Mouse (Mus musculus) midbrain, embryonic 10.5 days (tissue): ENCODE measurements around the gene Foxp1. TPM values are rescaled to one million over a fixed set of nuclear protein-coding genes. Genes with fewer than 3 reads are reported as not detected.

Experiments
- DNase-seq: peaks from one replicate; pipeline ENCODE4 v3.0.0-alpha.2; 2017; ENCODE audit warnings: low spot score
- H3K27ac ChIP-seq: fragments of 300-500 bp; sonication (generic); replicated peaks from 2 replicates; pipeline ENCODE4 v1.5.1; 2016; ENCODE audit warnings: mild to moderate bottlenecking
- H3K27me3 ChIP-seq: fragments of 300-500 bp; sonication (generic); 2 replicates; pipeline ENCODE4 v1.6.1; 2016; ENCODE audit warnings: low read depth, mild to moderate bottlenecking; ENCODE audit not compliant: poor library complexity, severe bottlenecking
- H3K36me3 ChIP-seq: fragments of 300-500 bp; sonication (generic); 2 replicates; pipeline ENCODE4 v1.6.1; 2016; ENCODE audit warnings: mild to moderate bottlenecking, moderate library complexity
- H3K4me1 ChIP-seq: fragments of 300-500 bp; sonication (generic); 2 replicates; pipeline ENCODE4 v1.6.1; 2016
- H3K4me3 ChIP-seq: fragments of 300-500 bp; sonication (generic); 2 replicates; pipeline ENCODE4 v1.5.1; 2016; ENCODE audit warnings: mild to moderate bottlenecking, moderate library complexity
- H3K9me3 ChIP-seq: fragments of 300-500 bp; sonication (generic); replicated peaks from 2 replicates; pipeline ENCODE4 v1.6.1; 2016; ENCODE audit warnings: mild to moderate bottlenecking
- WGBS: fragments of 180-500 bp; shearing (Covaris S2); methylation state at CpG from one replicate; pipeline ENCODE4 v1.1.7; 2016; 5-methylcytosine and 5-hydroxymethylcytosine counted together
- polyA plus RNA-seq: library from polyadenylated mRNA; unstranded; fragments of >200 nt; fragmentation: Nextera tagmentation; extraction: Ambion mirVana; gene quantifications from 2 replicates; pipeline ENCODE4 v1.2.1, GENCODE M21; 2016

Gene Foxp1
- polyA plus RNA-seq, 1 experiment from 2014 or later = 63.7 TPM

- Histone ChIP-seq H3K27ac (no peak overlapping the region), H3K9me3 (no peaks in the 10 kb centered on the region), H3K4me3 (no peak overlapping the region), H3K4me1 (peaks cover 23% of the 10 kb centered on the region), H3K27me3 (no peaks in the 10 kb centered on the region), H3K36me3 (0 out of 2 replicates have a peak, but pooled peaks cover 8% of the 10 kb centered on the region)
- no peak for DNase-seq
- WGBS = 82% methylated on average over 7 of the region's 7 CpGs
Observed at GRCm38 (mm10) chr6:99271741-99272140, 250.8 kb downstream of the Foxp1 start.

DNA sequence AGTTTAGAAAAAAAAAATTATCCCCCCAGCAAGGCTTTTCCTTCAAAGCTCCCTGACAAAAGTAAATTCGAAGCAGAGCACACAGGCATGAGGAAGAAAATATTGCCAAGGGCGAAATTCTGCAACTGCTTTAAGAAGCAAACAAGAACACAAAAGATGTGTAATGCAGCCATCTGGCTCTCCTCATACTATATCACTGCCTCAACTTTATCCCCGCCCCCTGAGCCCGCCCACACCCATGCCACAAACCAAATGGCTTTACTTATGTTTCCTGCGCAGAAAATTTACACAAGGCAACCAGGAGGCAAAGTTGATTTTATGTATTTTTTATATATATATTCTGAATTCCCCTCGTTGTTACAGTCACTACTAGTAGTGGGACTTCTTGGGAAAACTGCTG is 252.6 kb downstream of the Foxp1 start:
- no peak overlapping the region for H3K4me3 ChIP-seq
- H3K36me3 ChIP-seq = 0 out of 2 replicates have a peak, but pooled peaks cover 8% of the 10 kb centered on the region
- no peak overlapping the region for H3K27ac ChIP-seq
- H3K4me1 ChIP-seq = peaks cover 41% of the 10 kb centered on the region
- H3K9me3 ChIP-seq = no peaks in the 10 kb centered on the region
- H3K27me3 ChIP-seq = 0 out of 2 replicates have a peak, but pooled peaks cover 4% of the 10 kb centered on the region
- 88% methylated on average over 6 of the region's 6 CpGs for WGBS
- DNase-seq = no peak

DNA sequence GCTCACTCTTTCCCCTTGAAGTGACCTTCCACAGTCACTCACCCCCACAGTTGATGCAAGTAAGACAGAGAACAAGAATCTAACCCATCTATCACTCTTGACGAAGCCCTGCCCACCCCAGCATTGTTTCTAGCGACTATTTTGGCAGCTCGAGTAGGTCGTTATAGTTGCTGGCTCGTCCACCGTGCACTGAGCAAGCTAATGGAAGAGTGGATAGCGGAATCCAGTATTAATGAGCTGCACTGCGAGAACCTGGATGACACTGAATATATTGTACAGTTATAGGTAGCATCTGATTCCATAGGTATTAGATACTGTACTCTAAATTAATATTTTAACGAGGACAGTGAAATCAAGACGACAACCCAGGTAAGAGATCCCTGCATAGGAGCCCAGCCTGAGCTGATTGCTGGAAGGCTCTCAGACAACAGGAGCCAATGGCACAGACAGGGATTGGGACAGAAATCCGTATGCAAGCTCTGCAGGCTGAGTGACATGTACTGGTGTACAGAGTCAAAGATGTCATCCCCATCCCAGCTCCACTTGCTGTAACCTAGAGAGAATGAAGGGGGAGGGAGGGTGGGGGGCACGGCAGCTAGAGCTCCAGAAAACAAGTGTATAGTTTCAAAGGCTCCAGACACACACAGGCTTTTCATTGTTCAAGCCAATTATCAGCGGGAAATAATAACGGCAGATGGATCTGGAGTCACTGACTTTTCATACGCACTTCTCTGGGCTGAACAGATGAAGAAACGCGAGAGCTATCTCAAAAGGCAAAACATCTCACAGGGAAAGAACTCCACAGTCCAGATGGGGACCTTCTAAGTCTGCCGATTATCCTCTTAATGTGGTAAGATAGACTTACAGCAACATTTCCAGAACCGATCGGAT is 254.1 kb downstream of the Foxp1 start:
- H3K27ac ChIP-seq = no peak overlapping the region
- no peak for DNase-seq

GRCm38 (mm10) chr6:99265945-99266656 is 256.4 kb downstream of the Foxp1 start:
- H3K4me1 ChIP-seq = peaks cover 73% of the 10 kb centered on the region
- no peaks in the 10 kb centered on the region for H3K36me3 ChIP-seq

More for the DNA sequence above, 254.1 kb downstream of the Foxp1 start:
- WGBS = 82% methylated on average over 20 of the region's 20 CpGs
- H3K4me1 ChIP-seq = peaks cover 56% of the 10 kb centered on the region
- no peak overlapping the region for H3K4me3 ChIP-seq
- 0 out of 2 replicates have a peak, but pooled peaks cover under 1% of the 10 kb centered on the region for H3K36me3 ChIP-seq
- 0 out of 2 replicates have a peak, but pooled peaks cover 4% of the 10 kb centered on the region for H3K27me3 ChIP-seq
- H3K9me3 ChIP-seq = no peaks in the 10 kb centered on the region

DNA sequence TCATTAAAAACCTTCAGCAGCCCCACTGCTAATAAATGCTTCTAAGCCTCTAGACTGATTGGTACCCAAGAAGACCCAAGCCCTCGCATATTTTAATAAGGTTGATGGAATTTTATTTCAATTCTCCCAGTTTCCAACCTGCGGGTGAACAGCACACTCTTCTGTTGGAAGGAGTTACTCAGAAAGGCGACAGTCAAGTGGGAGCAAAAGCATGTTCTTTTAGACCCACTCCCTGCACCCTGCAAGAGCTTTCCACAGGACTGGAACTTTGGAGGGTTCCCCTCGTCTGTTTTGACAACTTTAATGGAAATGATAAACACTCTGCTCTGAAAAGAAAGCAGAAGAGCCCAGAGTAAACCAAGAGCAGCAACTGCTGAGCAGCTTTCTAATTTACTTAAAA is 257.3 kb downstream of the Foxp1 start:
- H3K36me3 ChIP-seq = no peaks in the 10 kb centered on the region
- H3K4me3 ChIP-seq = no peak overlapping the region
- WGBS = 30% methylated on average over 4 of the region's 4 CpGs
- peak overlapping the region; percentile 66; the same call in 1 of the 2 replicates for H3K27ac ChIP-seq
- H3K9me3 ChIP-seq = no peaks in the 10 kb centered on the region
- no peak for DNase-seq
- H3K4me1 ChIP-seq = peaks cover 81% of the 10 kb centered on the region
- H3K27me3 ChIP-seq = 0 out of 2 replicates have a peak, but pooled peaks cover 4% of the 10 kb centered on the region

More at GRCm38 (mm10) chr6:99265945-99266656, 256.4 kb downstream of the Foxp1 start:
- H3K9me3 ChIP-seq = no peaks in the 10 kb centered on the region
- H3K4me3 ChIP-seq = peak overlapping the region; percentile 29
- 10% methylated on average over 13 of the region's 13 CpGs for WGBS
- H3K27ac ChIP-seq = peak overlapping the region; percentile 66
- 0 out of 2 replicates have a peak, but pooled peaks cover 4% of the 10 kb centered on the region for H3K27me3 ChIP-seq
- DNase-seq = peak; percentile 44

GRCm38 (mm10) chr6:99264192-99265093 is 258.1 kb downstream of the Foxp1 start:
- Histone ChIP-seq H3K27me3 (0 out of 2 replicates have a peak, but pooled peaks cover 4% of the 10 kb centered on the region), H3K4me1 (peaks cover 79% of the 10 kb centered on the region), H3K4me3 (no peak overlapping the region), H3K36me3 (no peaks in the 10 kb centered on the region), H3K27ac (0 out of 2 replicates have a peak overlapping the region, but pooled peaks have one; percentile 13), H3K9me3 (no peaks in the 10 kb centered on the region)
- DNase-seq = no peak
- 27% methylated on average over 13 of the region's 13 CpGs for WGBS

DNA sequence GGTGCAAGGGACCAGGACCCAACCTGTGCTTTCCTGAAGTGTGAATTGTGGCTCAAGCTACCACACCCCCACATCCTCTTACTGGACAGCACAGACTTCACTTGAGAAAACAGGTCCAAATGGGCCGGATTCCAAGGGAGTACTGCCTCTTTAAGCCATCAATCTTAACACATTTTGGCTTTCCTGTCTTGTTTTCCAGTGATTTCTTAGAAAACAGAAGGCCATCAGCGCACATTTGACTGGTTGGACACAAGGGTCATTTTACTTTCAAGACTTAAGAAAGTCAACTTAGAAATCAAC is 258.7 kb downstream of the Foxp1 start:
- H3K27ac ChIP-seq = 0 out of 2 replicates have a peak overlapping the region, but pooled peaks have one; percentile 6
- H3K9me3 ChIP-seq = no peaks in the 10 kb centered on the region
- H3K27me3 ChIP-seq = 0 out of 2 replicates have a peak, but pooled peaks cover 4% of the 10 kb centered on the region
- no peak for DNase-seq
- no peak overlapping the region for H3K4me3 ChIP-seq
- no peaks in the 10 kb centered on the region for H3K36me3 ChIP-seq
- peaks cover 77% of the 10 kb centered on the region for H3K4me1 ChIP-seq
- 61% methylated on average over 2 of the region's 2 CpGs for WGBS

- Histone ChIP-seq H3K36me3 (no peaks in the 10 kb centered on the region), H3K4me1 (peaks cover 71% of the 10 kb centered on the region), H3K27ac (0 out of 2 replicates have a peak overlapping the region, but pooled peaks have one; percentile 6), H3K27me3 (0 out of 2 replicates have a peak, but pooled peaks cover 4% of the 10 kb centered on the region), H3K9me3 (no peaks in the 10 kb centered on the region), H3K4me3 (no peak overlapping the region)
- DNase-seq = no peak
- 12% methylated on average over 12 of the region's 12 CpGs for WGBS
Observed at GRCm38 (mm10) chr6:99263061-99263885, 259.2 kb downstream of the Foxp1 start.

DNA sequence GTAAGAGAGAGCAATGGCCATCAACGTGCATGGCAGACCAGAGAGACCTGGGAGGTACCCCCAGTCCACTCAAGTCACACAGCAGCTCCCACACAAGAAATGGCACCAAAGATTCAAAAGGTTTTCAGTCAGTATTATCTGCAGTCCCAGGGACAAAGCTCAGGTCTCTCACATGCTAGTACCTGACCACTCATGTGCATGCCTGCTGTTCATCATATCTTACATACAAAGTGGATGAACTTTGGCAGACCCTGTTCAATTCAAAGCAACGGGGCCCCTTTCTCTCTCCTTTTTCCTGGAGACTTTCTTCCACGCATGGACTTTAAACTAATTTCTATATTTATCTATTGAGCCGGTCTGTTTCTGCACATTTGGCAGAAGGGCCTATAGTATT is 260.8 kb downstream of the Foxp1 start:
- Histone ChIP-seq H3K9me3 (no peaks in the 10 kb centered on the region), H3K27me3 (0 out of 2 replicates have a peak, but pooled peaks cover 4% of the 10 kb centered on the region), H3K27ac (no peak overlapping the region), H3K36me3 (no peaks in the 10 kb centered on the region), H3K4me3 (no peak overlapping the region), H3K4me1 (peaks cover 64% of the 10 kb centered on the region)
- DNase-seq = no peak
- WGBS = 72% methylated on average over 4 of the region's 4 CpGs

GRCm38 (mm10) chr6:99260941-99261736 is 261.4 kb downstream of the Foxp1 start:
- Histone ChIP-seq H3K4me3 (no peak overlapping the region), H3K36me3 (no peaks in the 10 kb centered on the region), H3K27me3 (0 out of 2 replicates have a peak, but pooled peaks cover under 1% of the 10 kb centered on the region), H3K27ac (no peak overlapping the region), H3K9me3 (no peaks in the 10 kb centered on the region), H3K4me1 (peaks cover 58% of the 10 kb centered on the region)
- DNase-seq = no peak
- WGBS = 47% methylated on average over 11 of the region's 11 CpGs

- WGBS = 81% methylated on average over 5 of the region's 5 CpGs
- Histone ChIP-seq H3K27ac (no peak overlapping the region), H3K36me3 (no peaks in the 10 kb centered on the region), H3K4me1 (peaks cover 30% of the 10 kb centered on the region), H3K27me3 (no peaks in the 10 kb centered on the region), H3K4me3 (no peak overlapping the region), H3K9me3 (no peaks in the 10 kb centered on the region)
- DNase-seq = no peak
Observed at GRCm38 (mm10) chr6:99258346-99258745, 264.2 kb downstream of the Foxp1 start.
